Mouse (Mus musculus) thymus, postnatal 36 days (tissue): ENCODE measurements around the gene Dgkg.

Experiments used
- DNase-seq, 2 experiments: peaks; one replicate each; pipeline ENCODE4 v3.0.0; 2022; ENCODE audit warnings: mixed read lengths in 2 of 2

Dgkg gene

DNA sequence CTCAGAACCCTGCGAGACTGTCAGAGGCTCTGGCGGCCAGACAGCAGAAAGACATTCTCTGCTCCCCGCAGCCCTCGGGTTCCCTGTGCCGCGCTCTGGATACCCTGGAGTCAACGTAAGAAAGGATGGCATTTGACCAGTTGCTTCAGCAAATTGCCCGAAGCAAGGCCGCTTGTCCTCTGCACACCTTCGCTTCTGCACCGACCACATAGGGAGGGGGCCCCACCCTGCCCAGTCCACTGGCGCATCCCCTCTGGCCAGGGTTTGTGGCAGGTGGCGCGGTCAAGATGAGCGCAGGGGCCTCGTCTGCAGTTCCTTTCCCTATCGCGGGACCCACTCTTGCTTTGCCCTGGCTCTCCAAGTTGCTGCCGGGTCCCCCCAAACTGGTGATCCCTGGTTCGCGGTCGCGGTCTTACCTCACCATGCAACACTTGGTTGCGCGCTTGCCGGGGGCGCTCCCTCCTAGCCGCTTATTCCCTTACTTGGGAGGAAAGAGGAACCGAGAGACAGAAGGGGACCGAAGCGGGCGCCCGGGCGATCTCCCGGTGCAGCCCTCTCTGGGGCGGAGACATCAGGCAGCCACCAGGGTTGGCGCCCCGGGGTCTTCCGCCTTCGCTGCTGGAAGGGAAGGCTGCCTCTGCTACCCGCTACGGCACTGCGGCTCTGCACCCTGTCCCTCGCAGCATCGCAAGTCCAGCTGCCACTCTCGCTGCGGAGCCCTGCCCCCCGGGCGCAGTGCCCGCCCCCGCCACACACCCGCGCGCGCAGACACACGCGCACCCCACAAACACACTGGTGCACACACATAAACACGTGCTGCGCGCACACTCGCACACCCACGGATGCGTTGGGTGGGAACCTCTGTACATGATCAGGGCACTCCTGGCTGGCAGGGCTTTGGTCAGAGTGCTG lies at the start of gene Dgkg:
Gene Dgkg, minus strand, starts transcription at position 689 of the 912 bp plus-strand sequence.
- peak; percentile 82 to 84 for DNase-seq

DNA sequence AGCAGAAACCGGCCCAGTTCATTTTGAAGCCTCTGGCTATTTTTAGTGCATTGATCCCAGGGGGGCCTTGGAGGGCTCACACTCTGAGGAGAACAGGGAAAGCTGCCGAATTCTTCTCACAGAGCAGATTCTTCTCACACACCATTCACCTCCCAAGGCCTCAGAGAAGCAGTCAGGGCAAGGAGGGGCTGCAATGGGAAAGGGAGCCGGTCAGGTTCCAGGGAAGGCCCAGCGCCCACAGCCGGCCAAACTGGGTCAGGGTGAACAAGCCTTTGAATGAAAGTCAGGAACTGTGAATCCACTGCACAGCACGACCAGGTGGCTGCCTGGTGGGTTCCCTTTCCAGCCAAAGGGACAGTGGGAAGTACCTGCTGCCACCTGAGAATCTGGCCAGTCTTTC lies 47.9 kb upstream of the Dgkg start:
- DNase-seq: no peak

- no peak for DNase-seq
Measured at GRCm38 (mm10) chr16:22704136-22704535, 47.1 kb upstream of the Dgkg start.

DNA sequence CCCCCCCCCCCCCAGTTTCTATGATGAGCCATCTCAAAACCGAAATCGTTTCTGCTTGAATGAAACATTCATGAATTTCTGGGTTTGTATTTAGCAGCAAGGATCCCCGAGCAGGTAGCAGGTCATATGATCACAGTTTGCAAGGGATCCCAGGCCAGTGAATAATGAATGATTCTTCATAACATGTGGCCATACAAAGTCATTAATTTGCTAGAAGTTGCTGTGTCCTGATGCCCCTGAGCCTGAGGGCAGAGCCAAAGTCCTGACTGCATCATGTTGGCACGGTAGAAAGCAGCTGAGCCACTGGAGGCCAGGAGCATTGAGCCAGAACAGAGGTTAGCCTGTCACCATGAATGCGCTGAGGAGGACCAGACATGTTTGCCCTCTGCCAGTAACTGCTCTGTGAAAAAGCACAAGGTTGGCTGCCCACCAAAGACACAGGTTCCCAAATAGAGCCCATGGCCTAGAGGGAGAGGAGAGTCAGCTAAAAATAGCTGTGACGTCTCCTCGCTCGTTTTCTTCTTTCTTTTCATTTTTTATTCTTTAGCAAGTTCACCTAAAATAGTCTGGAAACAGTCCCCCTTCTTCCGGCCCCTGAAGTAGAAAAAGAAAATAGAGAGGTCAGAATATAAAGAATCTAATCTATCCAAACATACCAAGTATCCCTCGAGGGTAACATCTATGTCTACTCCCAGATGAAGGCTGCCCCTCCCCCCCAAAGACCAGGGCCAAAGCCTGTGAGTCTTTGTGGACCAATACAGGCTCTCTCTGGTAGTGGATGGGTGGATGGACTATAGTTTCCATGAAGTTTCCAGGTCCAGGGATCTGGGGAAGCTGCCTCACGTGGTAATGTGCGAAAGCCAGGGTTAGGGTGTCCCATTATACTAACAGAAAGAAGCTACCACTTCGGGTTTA lies 42.1 kb upstream of the Dgkg start:
- no peak for DNase-seq

DNA sequence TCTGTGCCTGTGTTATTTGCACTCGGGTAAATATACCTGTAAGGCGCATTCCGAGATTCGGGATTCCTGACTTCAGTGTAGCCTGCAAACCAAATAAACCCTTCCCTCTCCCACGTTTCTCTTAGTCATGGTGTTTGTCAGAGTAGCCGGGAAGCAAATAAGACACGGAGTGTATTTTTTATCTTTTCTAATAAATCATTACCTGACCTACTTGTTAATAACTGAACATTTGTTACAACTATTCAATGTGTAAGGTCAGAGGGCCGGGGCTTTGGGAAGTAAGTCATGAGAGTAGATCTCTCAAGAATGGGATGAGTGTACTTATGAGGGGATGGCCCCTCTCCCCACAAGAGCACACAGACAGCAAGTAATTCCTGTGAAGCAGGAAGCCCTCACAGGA lies 41.1 kb upstream of the Dgkg start:
- no peak for DNase-seq

GRCm38 (mm10) chr16:22689622-22690021 lies 32.6 kb upstream of the Dgkg start:
- DNase-seq: no peak

- no peak for DNase-seq
Measured at GRCm38 (mm10) chr16:22687711-22688230, 30.8 kb upstream of the Dgkg start.

GRCm38 (mm10) chr16:22683605-22684004 lies 26.6 kb upstream of the Dgkg start:
- no peak for DNase-seq

DNA sequence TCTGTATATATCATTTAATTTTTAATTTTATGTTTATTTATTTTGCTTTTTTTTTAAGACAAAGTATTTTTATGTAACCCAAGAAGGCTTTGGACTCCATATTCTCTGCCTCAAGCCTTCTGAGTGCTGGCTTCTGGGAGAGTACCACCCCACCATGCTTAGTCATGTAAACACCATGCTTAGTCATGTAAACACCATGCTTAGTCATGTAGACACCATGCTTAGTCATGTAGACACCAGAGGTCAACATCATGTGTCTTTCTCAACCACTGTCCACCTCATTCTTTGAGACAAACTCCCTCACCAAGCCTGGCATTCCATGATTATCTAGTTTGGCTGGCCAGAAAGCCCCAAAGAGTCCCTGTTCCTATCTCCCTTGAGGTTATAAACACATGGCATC lies 25.7 kb upstream of the Dgkg start:
- no peak for DNase-seq

DNA sequence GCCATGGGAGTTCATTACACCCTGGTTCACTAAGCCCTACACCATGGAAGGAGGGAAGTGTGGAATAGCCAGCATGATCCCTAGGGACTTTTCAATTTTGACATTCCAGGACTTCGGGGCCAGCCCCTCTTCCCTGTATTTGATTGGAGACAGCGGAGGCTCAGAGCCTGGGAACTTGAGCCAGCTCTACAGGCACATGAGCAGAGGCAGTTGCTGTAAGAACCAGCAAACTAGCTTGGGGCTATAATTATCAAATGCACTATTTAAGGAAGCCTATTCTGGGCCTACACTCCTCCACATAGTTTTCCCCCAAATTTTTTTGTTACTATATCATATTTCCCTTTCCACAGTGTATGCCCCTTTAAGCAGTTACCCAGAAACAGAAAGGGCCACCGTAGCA lies 22.6 kb upstream of the Dgkg start:
- DNase-seq: no peak

GRCm38 (mm10) chr16:22674636-22675035 lies 17.6 kb upstream of the Dgkg start:
- DNase-seq: no peak

DNA sequence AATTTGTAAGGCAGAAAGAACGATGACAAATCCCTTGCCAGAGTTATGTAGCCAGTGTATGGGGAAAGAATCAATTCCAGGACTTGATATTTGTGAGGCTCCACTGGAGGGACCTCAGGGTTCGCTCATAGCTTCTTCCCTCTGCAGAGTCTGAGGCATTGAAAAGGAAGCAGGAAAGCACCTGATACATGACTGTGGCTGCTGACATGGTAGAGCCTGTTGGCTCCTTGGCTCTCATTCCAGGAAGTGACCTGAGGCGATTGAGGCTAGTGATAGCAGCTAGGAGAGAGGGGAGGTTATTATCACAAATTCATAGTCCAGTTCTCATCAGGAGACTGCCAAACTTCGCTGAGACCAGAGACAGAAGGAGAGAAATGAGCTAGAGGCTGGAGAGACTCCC lies 17.1 kb upstream of the Dgkg start:
- DNase-seq: no peak

GRCm38 (mm10) chr16:22664033-22664432 lies 7.0 kb upstream of the Dgkg start:
- no peak for DNase-seq

- no peak for DNase-seq
Measured at GRCm38 (mm10) chr16:22663136-22663535, 6.1 kb upstream of the Dgkg start.

DNA sequence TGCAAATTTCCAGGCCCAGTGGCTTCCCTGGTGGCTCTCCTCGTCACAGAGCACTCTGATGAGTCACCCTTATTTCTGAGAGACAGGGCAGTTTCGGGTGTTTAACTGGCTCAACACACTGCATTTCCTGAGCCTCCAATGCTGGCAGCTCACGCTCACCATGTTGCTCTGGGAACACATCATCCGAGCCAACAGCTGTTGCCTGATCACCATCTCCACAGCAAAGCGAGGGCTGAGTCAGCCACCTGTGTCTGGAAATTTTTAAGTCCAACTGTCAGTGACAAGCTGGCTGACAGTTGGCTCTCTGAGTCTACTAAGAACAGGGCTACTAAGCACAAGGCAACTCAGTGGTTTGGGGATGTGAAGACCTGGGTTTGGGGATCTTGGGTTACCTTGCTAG lies 4.1 kb upstream of the Dgkg start:
- DNase-seq: peak; percentile 46 to 70

GRCm38 (mm10) chr16:22657874-22658789 lies 1.1 kb upstream of the Dgkg start:
- DNase-seq: peak; percentile 6 to 34

DNA sequence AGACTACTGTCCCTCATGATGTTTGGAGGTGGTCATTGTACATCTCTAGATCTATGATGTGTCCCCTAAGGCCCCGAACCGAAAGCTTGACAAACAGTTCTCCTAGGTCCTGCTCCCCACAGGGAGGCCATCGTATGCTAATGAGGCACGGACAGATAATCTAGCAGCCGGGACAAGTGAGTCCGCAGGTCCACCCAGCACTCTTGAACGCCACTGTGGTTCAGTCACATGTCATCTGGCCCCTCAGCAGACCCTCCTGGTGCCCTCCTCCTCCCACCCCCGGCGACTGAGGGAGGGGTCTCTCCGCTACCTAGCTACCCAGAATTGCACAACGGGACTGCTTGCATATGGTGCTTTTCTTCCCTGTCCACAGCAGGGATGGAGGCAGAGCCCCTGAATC lies 1.2 kb downstream of the Dgkg start:
- DNase-seq: peak; percentile 31 to 40

DNA sequence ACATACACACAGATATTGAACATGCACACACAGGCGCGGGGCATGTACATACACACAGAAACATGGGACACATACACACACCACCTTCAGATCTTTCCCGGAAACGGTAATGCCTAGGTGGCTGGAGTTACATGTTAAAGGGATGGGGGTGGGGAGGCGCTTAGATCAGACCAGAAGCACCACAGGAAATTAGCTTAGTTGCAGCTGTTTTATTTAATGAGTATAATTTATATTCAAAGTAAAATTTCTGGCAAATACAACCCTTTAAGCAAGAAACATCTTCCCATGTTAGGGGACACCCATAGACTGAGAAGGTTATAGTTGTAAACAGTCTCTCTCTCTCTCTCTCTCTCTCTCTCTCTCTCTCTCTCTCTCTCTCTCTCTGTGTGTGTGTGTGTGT lies 1.8 kb downstream of the Dgkg start:
- DNase-seq: peak; percentile 33 to 49

GRCm38 (mm10) chr16:22654477-22654835 lies 2.6 kb downstream of the Dgkg start:
- peak in 1 of 2 experiments; percentile 26 for DNase-seq

DNA sequence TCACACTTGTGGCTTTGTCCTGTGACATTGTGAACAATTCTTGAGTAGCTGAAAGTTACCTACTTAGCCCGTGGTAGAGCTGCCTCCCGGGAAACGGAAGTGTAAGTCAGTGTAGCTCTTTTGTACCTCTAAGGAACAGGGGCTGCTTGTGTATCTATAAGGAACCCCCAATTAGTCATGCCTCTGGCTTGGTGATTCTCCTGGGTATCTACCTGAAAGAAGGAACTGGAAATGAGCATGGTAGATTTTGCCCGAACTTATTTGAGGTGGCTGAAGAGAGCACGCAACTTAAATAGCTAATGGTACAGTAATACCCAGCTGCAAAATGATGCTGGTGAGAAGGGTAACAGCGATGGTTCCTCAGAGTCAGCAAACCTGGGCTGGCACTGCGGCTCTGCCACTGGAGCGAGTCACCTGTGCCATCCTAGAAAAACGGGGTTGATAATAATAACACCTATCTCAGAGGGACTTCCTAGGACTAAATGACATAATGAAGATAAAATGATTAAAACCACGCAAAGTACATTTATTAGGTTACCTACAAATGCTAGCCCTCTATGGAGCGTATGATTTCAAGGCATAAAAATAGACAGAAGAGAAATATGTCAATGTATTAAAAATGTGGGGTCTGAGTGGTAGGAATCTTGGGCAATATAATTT lies 3.1 kb downstream of the Dgkg start:
- DNase-seq: no peak

DNA sequence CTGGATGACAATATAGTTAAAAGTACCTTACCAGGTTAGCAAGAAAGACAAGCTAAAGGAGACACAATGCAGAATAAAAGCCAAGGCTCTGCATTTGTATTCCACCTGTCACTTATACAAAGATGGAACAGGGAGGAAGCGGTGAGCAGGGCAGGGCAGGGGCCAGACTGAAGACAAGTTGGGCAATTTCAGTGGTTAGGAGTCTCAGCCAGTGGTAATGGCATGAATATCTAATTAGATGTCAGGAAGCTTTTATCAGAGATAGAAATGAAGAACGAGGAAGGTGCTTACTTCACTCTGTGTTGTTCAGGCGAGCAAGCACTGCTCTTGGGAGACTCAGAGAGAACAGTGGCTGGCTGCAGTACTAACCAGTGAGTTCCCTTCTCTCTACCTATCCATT lies 5.8 kb downstream of the Dgkg start:
- DNase-seq: no peak

- no peak for DNase-seq
Measured at GRCm38 (mm10) chr16:22645256-22645655, 11.8 kb downstream of the Dgkg start.
